Mouse (Mus musculus) adrenal gland, postnatal 4 days (tissue): Measurements from ENCODE around the gene Rbp7. TPM values are rescaled to one million over a fixed set of nuclear protein-coding genes. Genes with fewer than 3 reads are reported as not detected.
"Not testable (repeated sequence)": the region's sequence is repeated elsewhere in the genome, so short reads cannot be mapped to it uniquely, and the experiment has no call there.

Source experiments
- DNase-seq, 2 experiments: peaks; one replicate each; pipeline ENCODE4 v3.0.0; 2021 to 2022; ENCODE audit warnings: low spot score in 2 of 2, mixed read lengths in 2 of 2
- long read RNA-seq, 2 experiments: library from polyadenylated mRNA; stranded (forward); transcript quantifications; one replicate each; pipeline ENCODE4 v2.0.0; 2021
- total RNA-seq, 2 experiments: library from RNA; stranded (reverse); gene quantifications; 2 replicates each; pipeline ENCODE4 v1.2.3; 2021

The Rbp7 gene
- total RNA-seq: 10 to 100 TPM; 12.6 to 19.8 TPM
- long read RNA-seq, experiment 1, transcript Rbp7-201 (4 exons, 619 nt): major isoform, 14 of 16 reads
- long read RNA-seq, experiment 1, partial matches to known transcripts: 1 of 16 reads
- long read RNA-seq, experiment 1, other reads (novel, unspliced or antisense): 0 of 16 reads
- long read RNA-seq, experiment 2, transcript Rbp7-201 (4 exons, 619 nt): major isoform, 9 of 9 reads
- long read RNA-seq, experiment 2, partial matches to known transcripts: 0 of 9 reads
- long read RNA-seq, experiment 2, other reads (novel, unspliced or antisense): 0 of 9 reads

DNA sequence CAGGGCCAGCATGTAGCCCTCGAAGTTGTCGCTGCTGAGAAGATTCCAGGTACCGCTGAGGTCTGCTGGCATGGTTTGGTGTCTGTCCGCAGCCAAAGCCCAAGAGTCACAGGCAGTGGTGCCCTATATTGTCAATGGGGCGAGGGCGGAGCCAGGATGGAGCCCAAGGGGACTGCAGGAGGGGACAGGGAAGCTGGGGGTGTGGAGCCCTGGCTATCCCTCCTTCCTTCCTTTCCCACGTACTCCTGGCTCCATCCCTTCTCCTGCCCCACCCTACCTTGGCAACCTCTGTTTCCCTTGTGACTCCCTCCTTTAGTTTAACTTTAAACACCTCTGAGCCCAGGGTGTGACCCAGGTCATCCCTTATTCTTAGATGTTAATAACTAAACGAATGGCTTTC lies at the start of gene Rbp7:
Rbp7 (minus strand) TSS at position 100 of the 400 bp plus-strand sequence.
- no peak for DNase-seq

DNA sequence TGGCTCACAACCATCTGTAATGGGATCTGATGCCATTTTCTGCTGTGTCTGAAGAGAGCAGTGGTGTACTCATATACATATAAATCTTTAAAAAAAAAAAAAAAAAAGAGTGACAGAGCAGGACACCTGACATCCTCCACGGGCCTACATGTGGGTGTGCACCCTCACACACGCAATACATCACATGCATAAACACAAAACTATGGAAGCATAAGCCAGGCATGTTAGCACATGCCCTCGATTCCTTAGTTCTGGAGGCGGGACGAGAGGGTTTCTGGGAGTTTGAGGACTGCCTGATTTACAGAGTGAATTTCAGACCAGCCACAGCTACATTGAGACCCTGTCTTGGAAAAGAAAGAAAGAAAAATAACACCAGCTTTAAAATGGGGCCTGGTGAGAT lies 49.6 kb upstream of the Rbp7 start:
- no peak for DNase-seq

DNA sequence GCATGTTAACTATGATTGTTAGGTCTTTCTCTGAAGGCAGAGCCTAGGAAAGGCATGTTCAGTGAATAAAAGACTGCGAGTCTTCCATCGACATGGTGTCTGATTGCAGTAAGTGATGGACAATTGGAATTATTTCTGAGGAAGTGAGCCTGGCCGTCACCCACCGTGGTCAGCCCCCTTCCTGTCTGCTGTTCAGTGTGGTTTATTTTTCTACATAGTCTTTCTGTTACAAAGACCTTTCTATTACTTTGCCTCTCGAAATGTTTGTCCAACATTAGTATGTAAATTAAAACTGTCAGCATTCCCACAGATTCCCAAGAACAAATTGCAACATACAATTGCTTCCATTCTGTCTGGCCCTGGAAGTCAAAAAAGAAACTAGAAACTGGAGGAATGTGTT lies 45.0 kb upstream of the Rbp7 start:
- no peak for DNase-seq

DNA sequence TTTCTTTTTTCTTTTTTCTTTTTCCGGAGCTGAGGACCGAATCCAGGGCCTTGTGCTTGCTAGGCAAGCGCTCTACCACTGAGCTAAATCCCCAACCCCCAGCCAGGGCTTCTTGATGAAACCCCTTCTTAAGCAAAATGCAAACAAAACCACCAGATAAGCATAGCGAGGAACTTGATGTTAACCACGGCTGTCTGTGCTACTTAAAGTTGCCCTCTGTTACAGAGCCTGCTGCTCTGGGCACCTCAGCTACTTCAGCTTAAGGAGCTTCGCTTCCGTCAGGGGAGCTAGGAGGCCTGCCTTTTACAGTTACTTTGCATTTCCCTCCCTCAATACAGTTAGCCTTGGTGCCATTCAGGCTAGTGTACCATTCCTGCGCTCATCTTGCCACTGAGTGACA lies 44.1 kb upstream of the Rbp7 start:
- no peak for DNase-seq

DNA sequence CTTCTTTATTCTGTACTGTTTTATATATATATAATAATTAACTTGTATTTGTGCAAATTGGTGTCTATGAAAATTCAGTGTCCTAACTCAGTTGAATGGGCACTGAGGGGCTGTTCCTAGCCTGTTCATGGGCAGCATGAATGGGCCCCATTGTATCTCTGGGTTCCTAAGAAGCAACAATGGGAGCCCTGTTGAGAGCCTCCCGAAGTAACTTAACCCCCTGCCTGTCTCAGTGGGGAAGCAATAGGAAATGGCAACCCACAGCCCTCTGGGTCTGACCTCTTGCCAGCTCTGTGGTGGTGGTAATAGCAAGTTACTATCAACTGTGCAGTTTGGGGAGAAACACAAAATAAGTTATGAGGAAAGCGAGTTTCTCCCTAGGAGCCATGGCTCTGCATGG lies 41.8 kb upstream of the Rbp7 start:
- DNase-seq: no peak

DNA sequence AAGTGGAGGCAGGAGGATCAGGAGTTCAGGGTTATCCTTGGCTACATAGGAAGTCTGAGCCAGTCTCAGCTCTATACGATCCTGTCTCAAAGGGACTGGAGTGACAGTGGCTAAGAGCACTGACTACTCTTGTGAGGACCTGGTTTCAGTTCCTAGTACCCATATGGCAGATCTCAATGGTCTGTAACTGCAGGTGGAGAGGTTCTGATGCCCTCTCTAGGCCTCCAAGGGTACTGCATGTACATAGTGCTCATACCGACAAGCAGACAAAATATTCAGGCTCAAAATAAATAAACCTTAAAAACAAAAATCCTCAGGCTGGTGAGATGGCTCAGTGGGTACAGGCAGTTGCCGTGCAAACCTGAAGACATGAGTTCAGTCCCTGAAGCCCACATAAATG lies 36.4 kb upstream of the Rbp7 start:
- no peak for DNase-seq

DNA sequence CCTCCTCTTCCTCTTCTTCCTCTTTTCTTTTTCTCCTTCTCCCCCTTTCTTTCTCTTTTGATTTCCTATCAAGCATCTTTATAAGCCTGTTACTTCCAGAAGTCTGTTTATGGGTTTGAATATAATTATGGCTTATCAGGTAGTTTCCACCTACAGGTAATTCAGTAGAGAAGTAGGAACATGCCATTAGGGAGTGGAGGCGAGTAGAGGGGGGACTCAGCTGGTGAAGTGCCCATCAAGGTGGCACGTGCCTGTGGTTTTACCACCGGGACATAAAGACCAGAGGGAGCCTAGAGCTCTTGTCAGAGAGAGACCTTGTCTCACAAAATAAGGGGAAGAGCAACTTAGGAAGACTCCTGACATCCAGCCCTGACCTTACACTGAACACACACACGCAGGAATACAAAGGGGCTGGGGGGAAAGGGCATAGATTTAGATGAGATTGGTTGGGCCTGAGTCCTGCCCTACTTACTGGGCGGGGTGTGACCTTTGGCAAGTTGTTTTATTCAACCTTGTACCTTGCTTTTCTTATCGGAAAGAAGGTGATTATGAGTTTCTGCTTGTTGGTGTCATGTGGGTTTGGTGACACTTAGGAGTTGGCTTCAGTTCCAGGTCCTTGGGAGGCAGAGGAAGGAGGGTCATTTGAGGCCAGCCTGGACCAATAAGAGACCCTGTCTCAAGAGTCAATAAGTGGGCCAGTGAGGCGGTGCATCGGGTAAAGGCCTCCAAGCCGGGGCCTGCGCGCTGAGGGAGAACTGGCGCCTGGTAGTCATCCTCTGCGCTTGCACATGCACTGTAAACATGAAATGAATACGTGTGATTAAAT lies 34.9 kb upstream of the Rbp7 start:
- no peak for DNase-seq

DNA sequence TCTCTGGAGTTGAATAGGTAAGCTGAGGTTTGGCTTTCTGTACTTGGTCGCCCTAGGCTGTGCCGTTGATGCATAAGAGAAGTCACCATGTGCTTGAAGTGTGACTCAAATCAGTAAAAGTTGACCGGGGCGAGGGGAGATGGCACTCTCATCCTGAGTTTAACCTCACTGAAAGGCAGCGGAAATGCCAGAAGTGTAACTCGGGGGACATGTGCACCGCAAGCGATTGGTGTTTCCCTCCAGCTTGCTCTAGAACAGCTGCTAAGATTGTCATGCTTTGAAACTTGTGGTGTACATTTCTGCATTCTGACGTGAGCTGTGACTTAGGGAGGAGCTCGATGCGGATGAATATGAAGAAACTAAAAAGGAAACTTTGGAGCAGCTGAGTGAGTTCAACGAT lies 33.0 kb upstream of the Rbp7 start:
- DNase-seq: no peak

DNA sequence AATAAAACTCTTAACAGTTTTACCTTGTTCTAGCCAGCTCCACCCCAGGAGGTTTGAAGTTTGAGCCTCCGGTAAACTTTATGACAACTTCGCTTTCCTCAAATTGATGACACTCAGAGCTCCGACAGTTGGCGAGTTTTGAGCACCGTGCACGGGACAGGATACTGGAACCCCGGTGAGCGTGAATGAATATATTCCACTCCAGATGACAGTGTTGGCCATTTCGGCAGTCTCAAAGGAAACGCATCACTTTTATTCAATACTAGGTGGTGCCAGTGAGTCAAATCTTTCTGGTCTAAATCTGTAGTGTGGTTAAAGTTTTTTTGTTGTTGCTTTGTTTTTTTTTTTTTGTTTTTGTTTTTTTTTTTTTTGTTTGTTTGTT lies 31.0 kb upstream of the Rbp7 start:
- no peak for DNase-seq

DNA sequence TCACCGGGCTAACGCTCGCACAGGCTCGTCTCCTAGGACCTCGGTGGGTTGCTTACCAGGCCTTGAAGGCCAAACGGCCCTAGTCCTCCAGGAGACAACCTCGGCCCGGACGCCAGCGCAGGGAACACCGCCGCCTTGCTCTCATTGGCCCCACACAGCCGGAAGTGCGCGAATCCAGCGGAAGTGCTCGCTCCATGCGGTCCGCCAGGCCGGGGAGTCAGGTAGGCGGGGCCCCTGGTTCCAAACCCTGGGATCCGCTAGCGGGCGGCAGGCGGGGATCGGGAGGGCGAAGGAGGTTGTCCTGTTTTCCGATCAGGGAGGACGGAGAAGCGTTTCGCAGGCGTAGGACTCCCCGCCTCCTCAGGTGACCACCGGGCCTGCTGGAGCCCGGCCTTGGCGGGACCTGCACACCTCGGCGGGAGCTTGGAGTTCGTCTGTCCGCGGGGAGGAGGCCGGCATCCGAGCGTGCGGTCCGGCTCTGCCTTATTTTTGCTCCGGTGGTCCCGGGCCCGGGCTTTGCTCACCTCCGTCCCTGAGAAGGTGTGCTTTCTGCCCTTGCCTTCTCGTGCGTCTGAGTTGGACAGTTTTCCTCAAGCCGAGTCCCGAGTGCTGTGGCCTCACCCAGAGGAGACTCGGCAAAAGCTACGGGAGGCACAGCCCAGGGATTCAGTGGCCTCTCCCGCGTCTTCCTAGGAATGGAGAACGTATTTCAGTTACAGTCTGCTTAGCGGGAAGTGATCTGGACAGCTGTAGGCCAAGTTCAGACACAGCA lies 30.5 kb upstream of the Rbp7 start, which contains the start of the genes Nmnat1 and Lzic:
Nmnat1 (minus strand) TSS at position 150 of the 772 bp plus-strand sequence.
Lzic (plus strand) TSS at position 177 of the 772 bp plus-strand sequence.
- DNase-seq: peak; percentile 86 to 95

DNA sequence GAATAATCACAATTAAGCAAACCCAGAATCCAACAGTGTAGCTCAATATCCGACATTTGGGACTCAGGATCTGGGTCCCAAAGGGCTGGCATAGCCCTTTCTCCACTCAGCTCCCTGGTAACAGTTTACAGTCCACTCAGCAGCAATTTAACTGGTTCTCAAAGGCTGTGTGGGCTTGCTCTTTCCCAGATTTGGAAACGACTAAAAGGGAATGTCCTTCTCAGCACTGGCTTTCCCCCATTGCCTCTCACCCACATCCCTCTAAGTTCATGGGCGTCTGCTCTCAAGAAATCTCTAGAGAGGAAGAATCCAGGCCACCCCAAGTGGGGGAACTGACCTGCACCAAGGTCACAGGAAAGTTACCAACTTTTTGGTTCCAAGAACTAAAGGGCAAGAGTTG lies 29.8 kb upstream of the Rbp7 start:
- DNase-seq: peak in 1 of 2 experiments; percentile 11

DNA sequence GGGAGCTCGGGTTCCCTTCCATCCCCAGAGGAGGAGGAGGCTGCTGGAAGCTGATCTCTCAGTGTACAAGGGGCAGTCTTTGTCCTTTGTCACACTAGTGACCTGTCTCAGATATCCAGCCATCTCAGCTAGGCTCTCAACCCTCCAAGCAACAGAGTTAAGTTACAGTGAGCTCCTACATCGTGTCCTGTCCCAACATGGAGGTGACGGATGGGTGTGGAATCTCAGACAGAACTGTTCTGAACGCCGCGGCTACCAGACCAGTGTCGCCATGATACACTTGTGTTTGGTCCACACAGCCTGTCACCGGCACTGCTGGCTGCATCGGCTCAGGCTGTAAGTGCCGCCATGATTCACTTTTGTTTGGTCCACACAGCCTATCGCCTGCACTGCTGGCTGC lies 22.3 kb upstream of the Rbp7 start, which contains the start of gene Tmem274:
Tmem274 (plus strand) TSS at position 301 of the 400 bp plus-strand sequence.
- no peak for DNase-seq

DNA sequence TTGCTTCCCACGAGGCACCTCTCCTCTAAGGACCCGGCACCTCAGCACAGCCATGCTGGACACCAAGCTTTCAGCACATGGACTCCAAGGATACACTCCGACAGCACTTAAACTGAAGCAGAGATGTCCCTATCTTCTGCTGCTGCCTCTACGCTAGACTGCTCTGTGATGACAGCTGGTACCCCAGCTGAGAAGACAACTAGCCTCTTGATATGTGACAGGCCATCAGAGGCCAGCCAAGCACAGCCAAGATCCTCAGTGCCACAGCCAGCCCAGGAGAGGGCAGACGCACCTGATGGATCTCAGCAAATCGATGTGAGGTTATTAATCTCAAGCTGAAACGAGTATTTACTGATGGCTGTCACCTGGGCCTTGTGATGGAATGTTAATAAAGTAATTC lies 20.3 kb upstream of the Rbp7 start:
- DNase-seq: no peak

DNA sequence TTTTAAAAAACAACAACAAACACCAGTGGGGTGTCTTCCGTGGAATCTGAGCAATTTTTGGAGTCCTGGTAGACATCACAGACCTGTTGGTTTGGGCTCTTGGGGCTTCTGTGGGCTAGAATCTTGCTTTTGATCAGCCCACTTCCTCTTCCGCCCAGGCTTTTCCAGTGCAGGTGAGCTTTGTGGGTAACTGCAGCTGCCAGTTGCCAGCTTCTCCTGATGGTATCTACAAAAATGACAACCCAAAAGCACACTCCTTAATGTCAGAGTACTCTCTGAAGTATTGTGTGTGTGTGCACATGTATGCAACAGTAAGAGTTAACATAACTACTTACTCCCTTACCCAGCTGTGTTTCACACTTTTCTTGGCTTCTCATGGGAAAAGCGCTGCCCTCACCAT lies 14.8 kb upstream of the Rbp7 start:
- no peak for DNase-seq

DNA sequence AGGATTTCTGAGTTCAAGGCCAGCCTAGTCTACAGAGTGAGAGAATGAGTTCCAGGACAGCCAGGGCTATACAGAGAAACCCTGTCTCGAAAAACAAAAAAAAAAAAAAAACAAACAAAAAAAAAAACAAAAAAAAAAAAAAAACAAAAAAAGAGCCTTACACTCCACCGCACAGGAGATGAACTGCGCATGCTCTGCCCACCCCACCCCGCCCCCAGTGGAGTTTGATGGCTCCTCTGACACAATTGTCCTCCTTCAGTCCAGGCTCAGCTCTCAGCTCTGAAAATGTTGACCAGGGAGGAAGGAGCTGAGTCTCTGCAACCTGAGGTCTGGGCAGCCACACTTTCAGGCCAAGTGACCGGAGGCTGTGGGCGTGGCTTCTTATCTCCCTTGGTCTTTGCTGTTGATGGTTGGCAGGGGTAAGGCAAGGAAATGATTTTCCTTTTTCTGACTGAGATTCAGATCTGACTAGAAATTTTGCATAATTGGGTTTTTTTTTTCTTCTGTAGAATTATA lies 8.7 kb upstream of the Rbp7 start:
- no peak for DNase-seq

DNA sequence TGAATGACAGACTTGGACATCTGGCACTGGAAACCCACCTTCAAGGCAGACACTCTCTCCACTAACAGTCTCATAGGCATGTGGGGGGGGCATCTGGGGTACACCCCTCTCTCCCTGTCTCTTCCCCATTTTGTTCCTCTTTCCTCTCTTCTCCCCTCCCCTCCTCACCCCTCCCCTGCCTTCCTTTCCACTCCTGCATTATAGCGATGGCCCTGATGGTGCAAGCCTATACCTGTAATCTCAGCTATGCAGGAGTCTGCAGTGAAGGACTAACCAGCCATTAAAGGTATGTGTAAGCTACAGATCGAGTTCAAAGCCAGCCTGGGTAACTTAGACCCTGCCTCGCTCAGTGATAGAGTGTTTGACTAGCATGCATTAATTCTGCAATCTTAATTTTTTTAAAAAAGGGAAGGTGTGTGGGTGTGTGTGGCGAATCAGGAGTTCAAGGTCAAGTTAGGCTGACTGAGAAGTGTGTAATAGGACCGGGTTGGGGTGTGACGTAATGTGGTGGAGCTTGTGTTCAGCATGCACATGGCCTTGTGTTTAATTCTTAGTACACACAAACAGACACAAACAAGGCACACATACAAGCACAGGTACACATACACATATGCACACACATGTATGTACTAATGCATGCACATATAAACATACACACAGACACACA lies 7.7 kb upstream of the Rbp7 start:
- DNase-seq: no peak

DNA sequence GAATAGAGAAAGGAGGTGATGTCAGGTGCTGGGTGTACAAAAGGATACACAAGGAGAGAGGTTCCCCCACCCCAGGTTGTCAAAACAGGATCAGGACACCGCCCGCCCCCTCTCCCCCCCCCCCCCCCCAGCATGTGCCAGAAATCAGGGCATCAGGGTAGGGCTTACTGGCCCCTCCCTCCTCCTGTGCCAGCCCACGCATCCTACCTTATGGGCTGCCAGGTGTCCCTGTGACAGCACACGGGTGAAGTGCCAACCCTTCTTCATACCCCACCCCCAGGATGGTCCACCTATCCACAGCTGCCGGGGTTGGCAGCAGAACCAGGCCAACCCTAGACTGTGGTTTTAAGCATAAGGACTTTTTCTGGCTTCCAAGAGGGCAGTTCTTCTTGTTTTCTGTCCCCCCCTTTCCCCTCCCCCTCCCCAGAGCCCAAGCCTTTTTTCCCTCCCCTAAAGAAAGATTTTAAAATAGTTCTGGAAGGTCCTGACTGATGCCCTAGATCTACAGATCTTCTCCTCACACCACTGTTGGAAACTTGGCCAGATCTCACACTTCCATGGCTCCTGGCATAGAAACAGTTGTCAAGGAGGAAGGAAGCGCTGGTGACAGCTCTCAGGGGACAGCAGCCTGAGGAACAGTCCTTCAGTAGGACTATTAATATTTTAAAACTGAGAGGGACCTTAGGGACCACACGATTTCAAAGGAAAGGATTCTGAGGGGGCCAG lies 7.0 kb upstream of the Rbp7 start:
- no peak for DNase-seq

DNA sequence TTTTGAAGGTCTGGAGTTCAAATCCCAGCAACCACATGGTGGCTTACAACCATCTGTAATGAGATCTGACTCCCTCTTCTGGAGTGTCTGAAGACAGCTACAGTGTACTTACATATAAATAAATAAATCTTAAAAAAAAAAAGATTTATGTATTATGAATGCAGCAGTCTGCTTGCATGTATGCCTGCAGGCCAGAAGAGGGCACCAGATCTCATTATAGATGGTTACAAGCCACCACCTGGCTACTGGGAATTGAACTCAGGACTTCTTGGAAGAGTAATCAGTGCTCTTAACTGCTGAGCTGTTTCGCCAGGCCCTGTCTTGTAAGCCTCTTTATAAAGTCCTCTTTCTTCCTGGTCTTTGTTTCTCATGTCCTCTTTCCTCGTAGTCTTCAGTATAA lies 5.7 kb upstream of the Rbp7 start:
- DNase-seq: not testable (repeated sequence)

DNA sequence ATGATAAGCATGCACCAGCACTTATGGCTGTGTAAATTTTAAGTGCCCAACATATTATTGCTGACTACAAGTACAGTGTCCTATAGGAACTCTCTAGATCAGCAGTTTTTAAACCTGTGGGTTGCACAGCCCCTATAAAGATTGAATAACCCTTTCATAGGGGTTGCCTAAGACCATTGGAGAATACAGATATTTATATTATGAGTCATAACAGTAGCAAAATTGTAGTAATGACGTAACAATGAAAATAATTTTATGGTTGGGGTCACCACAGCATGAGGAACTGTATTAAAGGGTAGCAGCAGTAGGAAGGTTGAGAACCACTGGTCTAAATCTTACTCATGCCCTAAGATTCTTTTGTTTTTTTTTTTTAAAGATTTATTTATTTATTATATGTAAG lies 4.6 kb upstream of the Rbp7 start:
- DNase-seq: no peak

DNA sequence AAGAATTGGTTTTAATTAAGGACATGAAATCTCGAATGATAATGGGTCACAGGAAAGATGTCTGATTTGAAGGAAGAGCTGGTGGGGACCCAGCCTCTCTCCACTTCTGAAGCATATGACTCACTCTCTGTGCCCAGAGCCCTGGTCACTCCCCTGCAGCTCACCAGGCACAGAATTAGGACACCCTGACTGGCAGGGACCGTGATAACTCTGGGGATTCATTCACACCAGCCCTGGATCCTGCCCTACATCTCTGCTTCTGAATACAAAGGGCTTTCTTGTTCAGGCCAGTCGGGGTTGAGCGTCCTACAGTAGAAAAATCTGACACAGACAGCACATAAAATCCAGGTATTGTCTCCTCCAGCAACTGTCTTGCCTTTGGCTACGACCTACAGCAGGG lies 3.7 kb upstream of the Rbp7 start:
- DNase-seq: no peak
